11 mouse cellular contexts compared by ENCODE assay signal in genomic region chr4:150260745-150261144, GRCm38 (mm10). TPM values are rescaled to one million over a fixed set of nuclear protein-coding genes. Genes with fewer than 3 reads are reported as not detected.
A peak's percentile ranks its signal among the peaks of the same experiment; 100 is the strongest.
DNase-seq lines count a peak whose midpoint lies in the region; ATAC-seq and TF ChIP-seq lines count a peak whose summit lies in the region.
"Had no signal": no experiment of that assay in that cellular context is flagged by ENCODE, and none has a peak within 500 bp of the region (broad histone marks: within the 10 kb centered on the region; RNA-seq: fewer than 3 reads in every experiment).

No protein-coding gene starts in this region.

- no peak for TF ChIP-seq POLR2A in bone marrow macrophage, adult 2 months (IDR thresholded peaks at IDR 0.05; ENCODE audit: borderline replicate concordance, low read depth, low read length)

- 0 out of 2 replicates have a peak, but pooled peaks have one; percentile 14 for ATAC-seq in hindbrain, embryonic 11.5 days (ENCODE audit: low FRiP score)
- ATAC-seq in neural tube, embryonic 13.5 days (ENCODE audit: low read depth): peak; percentile 44; the same call in 1 of the 2 replicates
- no peak for ATAC-seq in stomach, postnatal 0 days (ENCODE audit: low FRiP score, low TSS enrichment)
- ATAC-seq: hindbrain, embryonic 16.5 days had no signal

- H3K4me1 ChIP-seq in hindbrain, embryonic 11.5 days (replicated peaks; ENCODE audit: control insufficient read depth, insufficient read depth, low read length): 0 out of 2 replicates have a peak, but pooled peaks cover 3% of the 10 kb centered on the region
- H3K4me1 ChIP-seq in hindbrain, embryonic 10.5 days (replicated peaks): peaks cover 28% of the 10 kb centered on the region
- peaks cover 33% of the 10 kb centered on the region for H3K4me1 ChIP-seq in neural tube, embryonic 13.5 days (replicated peaks)
- H3K4me1 ChIP-seq in bone marrow macrophage, adult 2 months (ENCODE audit: control insufficient read depth, insufficient read depth, low read length): peaks cover 11% of the 10 kb centered on the region
- H3K4me1 ChIP-seq in stomach, postnatal 0 days (replicated peaks; ENCODE audit: control insufficient read depth, insufficient read depth): no peaks in the 10 kb centered on the region

- H3K4me3 ChIP-seq in hindbrain, embryonic 11.5 days (ENCODE audit: low read depth, low read length): no peak overlapping the region
- no peak overlapping the region for H3K4me3 ChIP-seq in hindbrain, embryonic 10.5 days
- H3K4me3 ChIP-seq in neural tube, embryonic 13.5 days: no peak overlapping the region
- H3K4me3 ChIP-seq in bone marrow macrophage, adult 2 months (ENCODE audit: insufficient read depth, low read length): no peak overlapping the region
- no peak overlapping the region for H3K4me3 ChIP-seq in stomach, postnatal 0 days (ENCODE audit: low read depth, low read length)

- no peak overlapping the region for H3K9ac ChIP-seq in hindbrain, embryonic 11.5 days (ENCODE audit: low read depth, low read length)
- H3K9ac ChIP-seq in neural tube, embryonic 13.5 days: no peak overlapping the region
- H3K9ac ChIP-seq in stomach, postnatal 0 days (ENCODE audit: low read length): no peak overlapping the region

- H3K27ac ChIP-seq in hindbrain, embryonic 11.5 days (ENCODE audit: low read depth, low read length): no peak overlapping the region
- H3K27ac ChIP-seq in hindbrain, embryonic 10.5 days: no peak overlapping the region
- H3K27ac ChIP-seq in neural tube, embryonic 13.5 days (replicated peaks): no peak overlapping the region
- H3K27ac ChIP-seq in bone marrow macrophage, adult 2 months (ENCODE audit: insufficient read depth, low read depth, low read length): no peak overlapping the region
- no peak overlapping the region for H3K27ac ChIP-seq in stomach, postnatal 0 days (replicated peaks)

- peak; percentile 46 for DNase-seq in hindbrain, embryonic 11.5 days (ENCODE audit: low spot score)
- no peak for DNase-seq in hindbrain, embryonic 10.5 days (ENCODE audit: low spot score)
- no peak for DNase-seq in neural tube, embryonic 10.5 days (ENCODE audit: extremely low spot score, low spot score)
- peak; percentile 23 for DNase-seq in stomach, postnatal 0 days (ENCODE audit: low spot score)
- no peak for DNase-seq in left cerebral cortex, adult 9 months (ENCODE audit: low spot score in 2 of 2)

- H3K9me3 ChIP-seq in hindbrain, embryonic 11.5 days (ENCODE audit: control insufficient read depth, low read length): no peaks in the 10 kb centered on the region
- H3K9me3 ChIP-seq in hindbrain, embryonic 10.5 days: no peaks in the 10 kb centered on the region
- H3K9me3 ChIP-seq in neural tube, embryonic 13.5 days: no peaks in the 10 kb centered on the region
- no peaks in the 10 kb centered on the region for H3K9me3 ChIP-seq in stomach, postnatal 0 days (ENCODE audit: control insufficient read depth, low read length)

- TF ChIP-seq EP300 in stomach, postnatal 0 days (optimal IDR thresholded peaks at IDR 0.05): no peak

- TF ChIP-seq CTCF in bone marrow macrophage, adult 2 months (IDR thresholded peaks at IDR 0.05; ENCODE audit: low read depth, low read length): peak; percentile 33; the same call in 1 of the 2 replicates
- peak; percentile 72 for TF ChIP-seq CTCF in stomach, postnatal 0 days (IDR thresholded peaks at IDR 0.05; ENCODE audit: low read depth)

- H3K36me3 ChIP-seq in hindbrain, embryonic 11.5 days (ENCODE audit: control insufficient read depth, insufficient read depth, low read length): no peaks in the 10 kb centered on the region
- H3K36me3 ChIP-seq in hindbrain, embryonic 10.5 days: peaks cover 22% of the 10 kb centered on the region
- H3K36me3 ChIP-seq in neural tube, embryonic 13.5 days: no peaks in the 10 kb centered on the region
- H3K36me3 ChIP-seq in stomach, postnatal 0 days (ENCODE audit: control insufficient read depth, insufficient read depth, low read length): no peaks in the 10 kb centered on the region

- no peaks in the 10 kb centered on the region for H3K27me3 ChIP-seq in hindbrain, embryonic 11.5 days (ENCODE audit: control insufficient read depth, insufficient read depth, low read length)
- no peaks in the 10 kb centered on the region for H3K27me3 ChIP-seq in hindbrain, embryonic 10.5 days (ENCODE audit: insufficient read depth, poor library complexity, severe bottlenecking)
- no peaks in the 10 kb centered on the region for H3K27me3 ChIP-seq in neural tube, embryonic 13.5 days
- no peaks in the 10 kb centered on the region for H3K27me3 ChIP-seq in stomach, postnatal 0 days (ENCODE audit: control insufficient read depth, insufficient read depth, low read length)

- 35% methylated on average over 6 of the region's 6 CpGs for WGBS in hindbrain, embryonic 11.5 days
- 32% methylated on average over 6 of the region's 6 CpGs for WGBS in hindbrain, embryonic 10.5 days
- WGBS in neural tube, embryonic 13.5 days: 37% methylated on average over 6 of the region's 6 CpGs
- 42% methylated on average over 6 of the region's 6 CpGs for WGBS in stomach, postnatal 0 days

- no peak overlapping the region for H3K4me2 ChIP-seq in hindbrain, embryonic 11.5 days (replicated peaks; ENCODE audit: low read depth, low read length)
- H3K4me2 ChIP-seq in neural tube, embryonic 13.5 days: no peak overlapping the region
- no peak overlapping the region for H3K4me2 ChIP-seq in stomach, postnatal 0 days (replicated peaks; ENCODE audit: low read depth)

RNA-seq across cellular contexts. Expression of gene Rere, which starts 20.7 kb away (rescaled TPM):
- polyA plus RNA-seq in hindbrain, embryonic 11.5 days (2014; fragmentation: Nextera tagmentation; extraction: Ambion mirVana): 40.5 and 50.0 TPM in 2 replicates
- polyA plus RNA-seq in hindbrain, embryonic 10.5 days (2016; fragmentation: Nextera tagmentation; extraction: Ambion mirVana): 29.4 and 40.4 TPM in 2 replicates
- 41.2 and 50.0 TPM in 2 replicates for polyA plus RNA-seq in neural tube, embryonic 13.5 days (2015; fragmentation: Nextera tagmentation; extraction: Ambion mirVana)
- polyA plus RNA-seq in bone marrow macrophage, adult 2 months (2012; ENCODE audit: insufficient read depth, insufficient read length, missing spikeins): 77.7 and 90.2 TPM in 2 replicates
- 8.3 and 12.2 TPM in 2 replicates for polyA plus RNA-seq in stomach, postnatal 0 days (2015; fragmentation: Nextera tagmentation; extraction: Ambion mirVana)

RNA-seq across cellular contexts. Expression of gene Eno1, which starts 24.2 kb away (rescaled TPM):
- polyA plus RNA-seq in hindbrain, embryonic 11.5 days (2014; fragmentation: Nextera tagmentation; extraction: Ambion mirVana): 1,515 and 1,668 TPM in 2 replicates
- 2,517 and 3,327 TPM in 2 replicates for polyA plus RNA-seq in hindbrain, embryonic 10.5 days (2016; fragmentation: Nextera tagmentation; extraction: Ambion mirVana)
- polyA plus RNA-seq in neural tube, embryonic 13.5 days (2015; fragmentation: Nextera tagmentation; extraction: Ambion mirVana): 1,151 and 1,235 TPM in 2 replicates
- 331 and 370 TPM in 2 replicates for polyA plus RNA-seq in bone marrow macrophage, adult 2 months (2012; ENCODE audit: insufficient read depth, insufficient read length, missing spikeins)
- polyA plus RNA-seq in stomach, postnatal 0 days (2015; fragmentation: Nextera tagmentation; extraction: Ambion mirVana): 636 and 733 TPM in 2 replicates

RNA-seq across cellular contexts. Expression of gene Car6, which starts 59.6 kb away (rescaled TPM):
- polyA plus RNA-seq in hindbrain, embryonic 11.5 days (2014; fragmentation: Nextera tagmentation; extraction: Ambion mirVana): 0.21 TPM in 1 of 2 replicates, not detected in the other
- 0.14 TPM in 1 of 2 replicates, not detected in the other for polyA plus RNA-seq in hindbrain, embryonic 10.5 days (2016; fragmentation: Nextera tagmentation; extraction: Ambion mirVana)
- polyA plus RNA-seq in neural tube, embryonic 13.5 days (2015; fragmentation: Nextera tagmentation; extraction: Ambion mirVana): 0.44 TPM in 1 of 2 replicates, not detected in the other
- not detected in 2 replicates for polyA plus RNA-seq in bone marrow macrophage, adult 2 months (2012; ENCODE audit: insufficient read depth, insufficient read length, missing spikeins)
- 0.06 TPM in 1 of 2 replicates, not detected in the other for polyA plus RNA-seq in stomach, postnatal 0 days (2015; fragmentation: Nextera tagmentation; extraction: Ambion mirVana)
- polyA plus RNA-seq: hindbrain, embryonic 16.5 days; neural tube, embryonic 11.5 days; spleen, adult 2 months; urinary bladder, adult 2 months had no signal

Comparison
In these comparisons a context has a peak if more than half of its experiments do, and no peak if none do; other contexts are left out.
1. DNase-seq: peak in hindbrain, embryonic 11.5 days (single experiment) and stomach, postnatal 0 days (single experiment); none in hindbrain, embryonic 10.5 days (single experiment), neural tube, embryonic 10.5 days (single experiment) and left cerebral cortex, adult 9 months (0 of 2).